Mouse (Mus musculus): ENCODE measurements around the gene Tssk1. TPM values are rescaled to one million over a fixed set of nuclear protein-coding genes. Genes with fewer than 3 reads are reported as not detected.

Gene Tssk1
- total and polyA plus RNA-seq, 3 experiments = 0.16 TPM; not detected in 2

- in situ Hi-C loops (cut with MboI; ENCODE audit: low pct_ligation_motif_present, low pct_unique_long_range_greater_than_20kb, low sequenced_read_pairs) = no loop called here
- Histone ChIP-seq H3K36me3 (replicated peaks in 1 of 2; ENCODE audit: control insufficient read depth in 1 of 2, insufficient read depth in 1 of 2, low read length in 1 of 2) (no peaks in the 10 kb centered on the region), H3K4me1 (ENCODE audit: control insufficient read depth in 1 of 2, insufficient read depth in 2 of 2) (peaks cover 0 to 9% of the 10 kb centered on the region in 2 experiments; a peak in 2 of 4 replicates), H3K9me3 (replicated peaks; ENCODE audit: low read length) (no peaks in the 10 kb centered on the region), H3K27ac (ENCODE audit: insufficient read depth, low read depth) (no peak overlapping the region), H3K27me3 (replicated peaks) (peaks cover 56% of the 10 kb centered on the region), H3K4me3 (replicated peaks in 1 of 3; ENCODE audit: low read depth in 2 of 3, low read length in 2 of 3, poor library complexity in 1 of 3) (no peak overlapping the region), H3K79me2 (replicated peaks; ENCODE audit: control insufficient read depth, extremely low read depth, insufficient read depth, poor library complexity, severe bottlenecking) (no peaks in the 10 kb centered on the region), H3K4me2 (ENCODE audit: insufficient read depth, low read depth, poor library complexity, severe bottlenecking) (no peak overlapping the region), H3K9ac (ENCODE audit: insufficient read depth, low read depth) (no peak overlapping the region)
- dilution Hi-C loops (cut with MboI; ENCODE audit: extremely low pct_ligation_motif_present, extremely low pct_unique_long_range_greater_than_20kb, low sequenced_read_pairs) = no loop called here
- DNase-seq (ENCODE audit: extremely low read depth) = no peak
- no peak for TF ChIP-seq ZMIZ1 (IDR thresholded peaks at IDR 0.05; ENCODE audit: low read depth, low read length)
- TF ChIP-seq POLR2AphosphoS2 (IDR thresholded peaks at IDR 0.05; ENCODE audit: low read depth, low read length) = no peak
- no peak for TF ChIP-seq UBTF (IDR thresholded peaks at IDR 0.05; ENCODE audit: low read depth, low read length)
- no peak for TF ChIP-seq BHLHE40 (IDR thresholded peaks at IDR 0.05; ENCODE audit: low read depth, low read length)
- TF ChIP-seq MEF2A (IDR thresholded peaks at IDR 0.05; ENCODE audit: borderline replicate concordance, low read depth, low read length) = no peak
- TF ChIP-seq NELFE (IDR thresholded peaks at IDR 0.05; ENCODE audit: low read depth, low read length) = no peak
- no peak for TF ChIP-seq USF1 (IDR thresholded peaks at IDR 0.05; ENCODE audit: low read depth, low read length)
- no peak for TF ChIP-seq E2F4 (IDR thresholded peaks at IDR 0.05; ENCODE audit: insufficient replicate concordance, low read depth, low read length)
- no peak for TF ChIP-seq ETS1 (conservative IDR thresholded peaks at IDR 0.05; ENCODE audit: low read depth, low read length)
- TF ChIP-seq GABPA (IDR thresholded peaks at IDR 0.05; ENCODE audit: insufficient replicate concordance, low read depth, low read length) = no peak
- no peak for TF ChIP-seq RCOR1 (conservative IDR thresholded peaks at IDR 0.05; ENCODE audit: low read depth, low read length)
- TF ChIP-seq SMC3 (IDR thresholded peaks at IDR 0.05; ENCODE audit: low read depth, low read length) = no peak
- no peak for TF ChIP-seq TCF12 (IDR thresholded peaks at IDR 0.05; ENCODE audit: low read depth, low read length)
- no peak for TF ChIP-seq MXI1 (IDR thresholded peaks at IDR 0.05; ENCODE audit: low read depth, low read length)
- no peak for TF ChIP-seq PAX5 (IDR thresholded peaks at IDR 0.05; ENCODE audit: low read length)
- TF ChIP-seq MAFK (IDR thresholded peaks at IDR 0.05; ENCODE audit: insufficient replicate concordance, low read length) = no peak
- TF ChIP-seq ZNF384 (IDR thresholded peaks at IDR 0.05; ENCODE audit: low read depth, low read length) = no peak
- TF ChIP-seq SIN3A (IDR thresholded peaks at IDR 0.05; ENCODE audit: low read length) = no peak
These were observed 45.3 kb downstream of the Tssk1 start for GRCm38 (mm10) chr16:17939255-17939751.

GRCm38 (mm10) chr16:17943466-17943865 is 49.4 kb downstream of the Tssk1 start:
- Histone ChIP-seq H3K36me3 (replicated peaks in 1 of 2; ENCODE audit: control insufficient read depth in 1 of 2, insufficient read depth in 1 of 2, low read length in 1 of 2) (no peaks in the 10 kb centered on the region), H3K27me3 (replicated peaks) (peaks cover 35% of the 10 kb centered on the region), H3K79me2 (replicated peaks; ENCODE audit: control insufficient read depth, extremely low read depth, insufficient read depth, poor library complexity, severe bottlenecking) (no peaks in the 10 kb centered on the region), H3K9me3 (replicated peaks; ENCODE audit: low read length) (no peaks in the 10 kb centered on the region), H3K27ac (ENCODE audit: insufficient read depth, low read depth) (no peak overlapping the region), H3K4me2 (ENCODE audit: insufficient read depth, low read depth, poor library complexity, severe bottlenecking) (no peak overlapping the region), H3K4me3 (replicated peaks in 1 of 3; ENCODE audit: low read depth in 2 of 3, low read length in 2 of 3, poor library complexity in 1 of 3) (no peak overlapping the region), H3K4me1 (ENCODE audit: control insufficient read depth in 1 of 2, insufficient read depth in 2 of 2) (peaks cover 5 to 6% of the 10 kb centered on the region in 2 experiments; a peak in 3 of 4 replicates), H3K9ac (ENCODE audit: insufficient read depth, low read depth) (no peak overlapping the region)
- dilution Hi-C loops (cut with MboI; ENCODE audit: extremely low pct_ligation_motif_present, extremely low pct_unique_long_range_greater_than_20kb, low sequenced_read_pairs) = no loop called here
- no peak for DNase-seq (ENCODE audit: extremely low read depth)
- TF ChIP-seq MXI1 (IDR thresholded peaks at IDR 0.05; ENCODE audit: low read depth, low read length) (no peak), USF1 (IDR thresholded peaks at IDR 0.05; ENCODE audit: low read depth, low read length) (no peak), SIN3A (IDR thresholded peaks at IDR 0.05; ENCODE audit: low read length) (no peak), NELFE (IDR thresholded peaks at IDR 0.05; ENCODE audit: low read depth, low read length) (no peak), SMC3 (IDR thresholded peaks at IDR 0.05; ENCODE audit: low read depth, low read length) (no peak), ZC3H11A (IDR thresholded peaks at IDR 0.05; ENCODE audit: low read depth, low read length) (no peak), CHD2 (IDR thresholded peaks at IDR 0.05; ENCODE audit: low read length) (no peak), MAX (IDR thresholded peaks at IDR 0.05; ENCODE audit: low read length) (no peak), UBTF (IDR thresholded peaks at IDR 0.05; ENCODE audit: low read depth, low read length) (no peak), RCOR1 (conservative IDR thresholded peaks at IDR 0.05; ENCODE audit: low read depth, low read length) (no peak), MYC (IDR thresholded peaks at IDR 0.05; ENCODE audit: low read depth, low read length) (no peak), MAFK (IDR thresholded peaks at IDR 0.05; ENCODE audit: insufficient replicate concordance, low read length) (no peak), KAT2A (IDR thresholded peaks at IDR 0.05; ENCODE audit: insufficient replicate concordance, low read length) (no peak)
- in situ Hi-C loops (cut with MboI; ENCODE audit: low pct_ligation_motif_present, low pct_unique_long_range_greater_than_20kb, low sequenced_read_pairs) = no loop called here

Measured in CH12.LX (cell line).